Mouse (Mus musculus) cerebellum, adult 18-20 months (tissue): Measurements from ENCODE around the gene Clk2.

ENCODE experiments used
- DNase-seq, 2 experiments: peaks; one replicate each; pipeline ENCODE4 v3.0.0; 2021

Clk2 gene

DNA sequence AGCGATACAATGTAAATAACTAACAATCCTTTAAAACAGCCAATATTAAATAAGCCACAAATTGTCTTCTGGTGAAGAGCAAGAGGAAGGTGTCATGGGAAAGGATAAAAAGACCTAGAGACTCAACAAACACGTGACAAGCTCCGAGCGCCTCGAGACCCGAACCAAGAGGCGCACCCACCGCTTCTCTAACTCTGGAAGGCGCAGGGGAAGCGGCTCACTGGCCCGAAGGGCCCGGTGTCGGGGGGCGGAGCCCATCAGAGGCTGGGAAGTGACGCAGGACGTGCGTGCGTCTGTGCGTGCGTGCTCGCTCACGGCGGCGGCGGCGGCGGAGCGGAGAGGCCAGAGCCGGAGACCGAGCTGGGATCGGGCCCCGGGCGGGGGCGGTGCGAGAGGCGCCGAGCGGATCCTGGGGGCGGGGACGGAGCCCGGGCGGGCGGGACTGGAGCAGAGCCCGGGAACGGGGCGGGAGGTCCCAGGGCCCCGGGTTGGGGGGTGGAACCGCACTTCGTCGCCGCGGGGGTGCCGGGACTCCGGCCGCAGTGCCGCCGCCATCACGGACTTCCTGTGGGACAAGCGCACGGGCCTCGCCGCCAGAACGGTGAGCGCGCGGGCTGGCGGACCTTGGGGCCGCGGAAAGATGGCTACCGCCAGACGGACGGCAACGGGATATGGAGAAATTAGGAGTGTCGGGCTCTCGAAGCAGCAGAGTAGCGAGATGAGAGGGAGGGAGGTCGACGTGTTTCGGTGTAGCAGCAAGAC, at the start of gene Clk2:
Clk2 (plus strand) TSS at position 290 of the 762 bp plus-strand sequence.
- DNase-seq, result peak; percentile 96

DNA sequence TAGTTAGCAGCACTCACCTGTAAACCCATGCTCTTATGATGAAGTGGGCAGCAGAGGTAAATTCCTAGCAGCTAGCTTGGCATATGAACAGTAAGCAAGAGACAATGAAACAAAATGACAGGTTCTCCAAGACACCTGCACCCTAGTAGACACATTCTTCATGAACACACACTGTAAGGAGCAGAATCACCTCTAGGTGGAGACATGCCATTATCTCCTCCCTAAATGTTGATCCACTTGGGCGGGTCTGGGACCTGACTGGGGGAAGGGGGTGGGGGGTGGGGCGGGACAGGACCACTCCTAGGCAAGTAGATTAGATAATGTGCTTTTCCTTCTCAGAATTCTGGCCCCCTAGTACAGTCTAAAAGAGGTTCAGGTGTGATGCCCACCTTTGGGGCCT, 49.1 kb upstream of the Clk2 start:
- DNase-seq, result peak in 1 of 2 experiments; percentile 39

DNA sequence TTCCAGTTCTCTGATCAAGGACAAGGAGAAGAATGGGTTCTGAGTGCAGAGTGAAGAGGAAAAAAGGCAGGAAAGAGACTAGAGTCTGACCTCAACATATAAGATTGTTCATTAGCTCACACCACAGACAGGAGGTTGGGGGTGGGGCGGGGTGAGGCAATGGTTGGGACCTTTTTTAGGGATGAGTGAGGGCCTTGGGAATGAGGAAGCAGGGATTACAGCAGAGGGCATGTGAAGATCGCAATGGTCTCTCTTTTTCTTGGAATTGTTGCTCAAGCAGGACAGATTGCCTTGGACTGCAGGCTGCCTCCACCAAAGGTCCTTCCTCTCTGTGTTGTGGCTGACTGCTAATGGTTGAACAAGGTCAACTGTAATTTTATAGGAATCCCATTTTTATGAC, 41.3 kb upstream of the Clk2 start:
- DNase-seq, result no peak

DNA sequence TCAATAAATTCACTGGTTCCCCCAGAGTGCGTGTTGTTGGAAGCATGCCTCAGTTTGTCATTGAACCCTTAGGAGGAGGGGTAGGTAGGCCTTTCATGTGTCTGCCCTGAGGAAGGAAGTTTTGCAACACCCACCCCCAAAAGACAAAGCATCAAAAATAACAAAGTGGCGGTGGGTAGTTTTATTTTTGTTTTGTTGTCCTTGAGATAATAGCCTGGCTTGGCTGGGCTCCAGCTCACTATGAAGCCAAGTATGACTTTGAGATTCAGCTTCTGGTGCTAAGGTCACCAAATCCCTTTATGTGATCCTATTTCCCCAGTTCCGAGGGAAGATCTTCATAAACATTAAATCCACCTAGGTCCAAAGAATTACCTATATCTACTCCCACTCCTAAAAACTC, 40.4 kb upstream of the Clk2 start:
- no peak for DNase-seq

DNA sequence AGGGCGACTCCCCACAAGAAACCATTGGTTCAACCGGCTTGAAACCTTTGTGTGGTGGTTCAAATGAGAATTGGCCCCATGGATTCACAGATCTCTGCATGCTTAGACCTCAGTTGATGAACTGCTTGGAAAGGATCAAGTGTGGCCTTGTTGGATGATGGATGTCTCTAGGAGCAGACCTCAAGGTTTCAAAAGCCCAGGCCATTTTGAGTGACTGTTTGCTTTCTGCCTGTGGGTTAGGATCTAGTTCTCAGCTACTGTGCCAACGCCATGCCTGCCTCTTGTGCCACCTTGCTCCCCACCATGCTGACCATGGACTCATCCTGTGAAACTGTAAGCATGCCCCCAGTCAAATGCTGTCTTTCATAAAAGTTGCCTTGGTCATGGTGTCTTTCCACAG, 38.6 kb upstream of the Clk2 start:
- no peak for DNase-seq

DNA sequence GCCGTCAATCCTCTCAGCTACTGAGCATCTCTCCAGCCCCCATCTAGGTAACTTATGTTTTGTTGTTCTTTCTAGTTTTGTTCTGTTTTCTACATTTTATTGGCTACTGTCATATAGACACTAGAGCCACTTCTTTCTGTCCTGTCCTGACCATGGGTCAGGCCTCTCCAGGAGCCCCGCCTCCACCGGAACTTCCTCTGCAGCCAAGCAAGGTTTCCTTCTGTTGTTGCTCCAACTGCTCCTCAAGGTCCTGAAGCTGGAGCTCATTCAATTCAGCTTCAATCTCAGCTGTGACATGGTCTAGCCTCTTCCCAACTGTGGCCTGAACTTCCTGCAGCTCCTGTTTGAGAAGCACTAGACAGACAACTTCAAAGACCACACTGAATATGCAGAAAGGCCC, 34.7 kb upstream of the Clk2 start:
- DNase-seq, result no peak

DNA sequence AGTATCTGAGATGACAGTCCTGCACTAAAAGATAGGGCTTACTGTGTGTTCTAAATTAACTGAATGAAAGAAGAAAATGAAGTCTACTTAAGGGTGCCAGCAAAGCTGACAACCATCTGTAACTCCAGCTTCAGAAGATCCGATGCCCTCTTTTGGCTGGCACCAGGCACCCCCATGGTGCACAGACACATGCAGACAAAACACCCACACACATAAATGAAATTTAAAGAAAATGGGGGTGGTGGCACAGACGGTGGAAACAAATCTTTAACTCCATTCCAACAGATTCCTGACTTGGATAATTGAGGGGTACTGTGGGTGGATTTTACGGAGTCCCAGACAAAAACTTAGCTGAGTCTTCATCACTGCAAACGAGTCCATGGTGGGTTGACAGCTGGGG, 32.8 kb upstream of the Clk2 start:
- DNase-seq, result no peak

DNA sequence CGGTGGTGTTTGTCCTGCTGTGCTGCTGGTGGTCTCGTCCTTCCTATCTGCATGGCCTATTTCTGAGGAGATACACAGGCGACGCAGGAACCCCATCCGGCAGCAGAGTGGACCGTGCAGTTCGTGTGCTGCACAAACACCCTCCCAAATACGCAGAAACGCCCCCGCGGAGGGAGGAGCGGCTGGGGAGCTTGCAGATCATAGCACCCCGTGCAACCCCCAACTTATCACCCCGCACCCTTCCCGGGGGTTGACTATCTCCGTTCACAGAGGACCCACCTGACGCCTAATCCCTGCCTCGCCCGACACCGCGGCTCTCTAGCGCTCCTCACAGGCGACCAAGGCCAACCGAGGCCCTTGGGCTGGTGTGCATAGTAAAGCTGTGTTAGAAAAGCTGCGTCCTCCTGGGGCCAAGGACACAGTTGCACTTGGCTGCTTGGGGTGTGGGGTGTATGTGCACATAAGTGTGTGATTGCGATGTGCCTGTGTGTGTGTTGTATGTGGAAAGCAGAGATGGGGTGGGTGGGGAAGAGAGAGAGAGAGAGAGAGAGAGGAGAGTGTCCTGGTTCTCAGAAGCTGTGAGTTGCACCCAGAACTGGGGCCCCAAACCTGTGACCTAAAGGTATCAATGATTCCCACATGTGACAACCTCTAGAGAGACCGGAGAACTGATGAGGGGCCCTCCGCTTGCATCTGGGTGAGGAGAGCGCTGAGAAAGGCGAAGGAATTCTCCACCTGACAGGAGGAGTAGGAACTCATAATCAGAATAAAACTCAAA, 32.1 kb upstream of the Clk2 start:
- peak; percentile 64 to 67 for DNase-seq

DNA sequence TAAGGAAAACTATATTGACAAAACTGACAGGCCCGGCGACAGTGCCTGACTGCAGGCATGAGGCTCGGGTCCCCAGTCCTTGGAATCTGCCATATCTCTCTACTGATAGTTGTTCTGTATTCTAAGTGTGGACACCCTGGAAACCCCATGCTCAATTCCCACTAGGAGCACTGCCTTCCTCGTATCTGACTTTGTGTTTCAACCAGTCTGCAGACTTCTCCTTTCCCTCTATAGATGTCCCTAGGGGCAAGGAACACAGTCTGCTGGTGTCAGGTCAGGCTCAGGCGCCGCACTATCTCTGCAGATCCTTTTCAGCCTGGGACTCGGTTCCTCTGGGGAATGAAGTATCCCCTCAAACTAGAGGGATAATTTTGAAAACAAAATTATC, 31.5 kb upstream of the Clk2 start:
- DNase-seq, result no peak

DNA sequence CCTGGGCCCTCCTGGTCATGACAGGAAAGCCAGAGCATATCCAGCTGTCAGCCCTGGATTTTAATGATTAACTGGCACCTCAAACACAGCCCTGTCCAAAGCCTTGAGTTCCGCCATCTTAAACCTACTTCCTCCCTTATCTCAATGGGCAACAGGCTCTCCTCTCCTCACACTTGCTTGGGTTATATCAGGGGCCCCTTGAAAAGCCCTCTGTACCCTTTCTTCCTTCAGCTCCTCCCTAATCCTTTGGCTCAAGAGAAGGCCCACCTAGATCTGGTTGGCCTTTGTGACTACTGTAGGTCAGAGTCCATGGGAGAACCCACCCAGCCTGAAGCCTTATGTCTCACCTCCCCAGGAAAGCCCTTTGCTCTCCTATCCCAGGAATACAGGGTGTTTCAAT, 30.8 kb upstream of the Clk2 start:
- DNase-seq, result no peak

DNA sequence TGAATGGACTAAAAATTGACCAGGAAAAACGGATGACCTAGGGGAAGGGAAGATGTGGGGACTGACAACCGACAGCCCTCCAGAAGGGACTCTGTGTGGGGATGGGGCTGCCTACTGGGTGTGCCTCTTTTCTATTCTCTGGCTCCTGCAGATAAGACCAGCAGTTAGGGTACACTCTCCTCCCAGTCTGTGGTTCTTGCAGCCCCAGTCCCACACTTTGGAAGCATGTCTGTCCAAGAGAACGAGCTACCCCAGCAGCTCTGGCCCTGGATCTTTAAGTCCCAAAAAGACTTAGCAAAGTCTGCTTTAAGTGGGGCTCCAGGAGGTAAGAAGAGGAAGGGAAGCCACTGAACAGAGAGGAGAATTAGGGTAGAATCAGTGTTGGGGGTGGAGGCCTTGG, 28.6 kb upstream of the Clk2 start, which contains the start of gene Pklr:
Pklr (plus strand) TSS at position 185 of the 400 bp plus-strand sequence.
- DNase-seq, result no peak

DNA sequence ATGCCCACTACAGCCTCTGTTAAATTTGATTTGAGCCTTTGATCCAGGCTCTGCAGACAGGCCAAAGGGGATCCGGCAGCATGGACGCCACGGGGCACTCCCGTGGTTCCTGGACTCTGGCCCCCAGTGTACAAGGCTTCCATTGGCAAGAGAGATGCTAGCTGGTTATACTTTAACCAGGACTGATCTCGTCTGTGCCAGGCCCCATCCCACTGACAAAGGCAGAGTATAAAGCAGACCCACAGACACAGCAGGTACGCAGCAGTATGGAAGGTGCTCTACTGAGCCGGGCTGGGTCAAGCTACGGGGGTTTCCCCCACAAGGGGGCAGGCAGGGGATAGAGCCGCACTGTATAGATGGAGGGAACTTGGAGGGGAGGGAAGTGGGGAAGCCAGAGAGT, 28.2 kb upstream of the Clk2 start:
- DNase-seq, result no peak

DNA sequence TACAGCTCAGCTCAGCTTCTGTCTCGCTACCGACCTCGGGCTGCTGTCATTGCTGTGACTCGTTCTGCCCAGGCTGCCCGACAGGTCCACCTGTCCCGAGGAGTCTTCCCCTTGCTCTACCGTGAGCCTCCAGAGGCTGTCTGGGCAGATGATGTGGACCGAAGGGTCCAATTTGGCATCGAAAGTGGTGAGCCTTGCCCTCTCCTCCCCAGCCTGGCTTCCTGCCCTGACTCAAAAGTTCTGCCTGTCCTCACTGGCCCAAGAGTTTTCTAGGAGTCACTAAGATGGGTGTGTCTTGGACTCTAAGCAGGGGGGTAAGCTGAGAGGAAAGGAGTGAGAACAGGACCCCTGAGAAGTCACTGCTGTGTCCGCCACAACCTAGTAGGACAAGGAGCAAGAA, 19.8 kb upstream of the Clk2 start:
- no peak for DNase-seq

DNA sequence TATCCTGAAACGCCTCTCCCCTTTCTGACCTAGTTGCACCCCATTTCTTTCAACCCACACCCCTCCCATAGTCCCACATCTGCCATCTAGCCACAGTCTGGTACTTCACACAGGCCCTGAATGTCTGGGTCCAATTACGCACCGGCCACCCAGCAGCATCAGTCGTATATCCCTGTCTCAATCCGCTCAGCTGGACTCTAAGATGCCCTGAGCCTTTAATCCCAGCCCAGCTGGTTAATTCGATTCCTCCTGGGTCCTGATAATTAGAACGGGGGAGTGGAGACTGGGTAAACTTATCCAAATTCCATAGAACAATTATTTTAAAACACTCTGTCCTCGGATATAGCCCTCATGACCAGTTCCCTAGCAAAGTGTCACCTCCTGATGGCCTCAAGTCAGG, 19.0 kb upstream of the Clk2 start:
- no peak for DNase-seq

DNA sequence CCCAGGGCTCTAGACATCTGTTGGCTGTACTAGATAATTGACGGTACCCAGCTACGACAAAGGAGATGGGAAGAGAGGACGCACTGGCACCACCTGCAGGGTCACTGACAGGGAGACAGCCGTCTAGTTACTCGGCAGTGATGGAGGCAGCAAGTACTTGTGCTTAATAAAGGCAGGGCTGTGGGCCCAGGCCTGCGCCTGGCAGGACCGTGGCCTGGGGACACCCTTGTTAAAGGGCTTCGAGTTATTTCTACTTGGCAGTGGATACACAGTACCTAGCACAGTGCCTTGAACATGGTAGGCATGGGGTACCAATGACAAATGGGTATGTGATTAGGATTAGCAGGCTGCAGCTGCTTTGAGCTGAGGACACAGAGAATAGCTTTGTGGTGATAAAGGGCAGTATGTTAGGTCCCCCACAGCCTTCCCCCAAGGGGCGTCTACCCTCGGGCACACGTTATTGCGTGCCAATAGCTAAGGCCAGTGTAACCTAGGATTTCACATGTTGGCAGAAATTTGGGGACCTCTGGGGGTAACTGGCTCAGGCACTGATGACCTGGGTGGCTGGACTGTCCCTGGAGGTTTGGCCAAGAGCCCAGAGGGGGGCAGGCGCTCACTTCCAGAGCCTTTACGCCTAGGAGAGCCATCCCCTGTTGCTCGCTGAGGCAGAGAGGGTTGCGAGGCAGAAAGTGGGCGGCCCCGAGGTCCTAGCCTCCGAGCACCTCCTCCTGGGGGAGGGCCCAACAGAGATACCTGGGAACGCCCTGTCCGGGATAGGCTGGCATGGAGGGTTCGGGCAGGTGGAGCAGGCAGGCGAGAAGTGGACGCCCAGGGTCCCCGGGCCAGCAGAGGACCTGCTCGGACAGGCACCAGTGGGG, 17.3 kb upstream of the Clk2 start:
- DNase-seq, result peak; percentile 15 to 27

DNA sequence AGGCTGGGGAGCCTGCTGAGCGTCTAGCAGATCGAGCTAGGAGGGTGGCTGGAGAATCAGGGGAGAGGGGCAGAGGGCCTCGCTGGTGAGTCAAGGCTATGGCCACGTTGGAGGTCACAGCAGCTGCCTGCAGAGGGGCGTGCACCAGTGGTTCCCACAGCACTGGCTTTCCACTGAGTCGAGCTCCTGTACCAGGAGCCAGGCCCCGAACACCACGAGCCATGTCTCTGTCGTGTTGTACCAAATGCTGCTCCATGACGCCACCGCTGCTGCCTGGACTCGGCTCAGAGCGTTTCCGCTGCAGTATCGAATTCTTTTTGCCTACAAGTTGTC, 16.6 kb upstream of the Clk2 start:
- no peak for DNase-seq

DNA sequence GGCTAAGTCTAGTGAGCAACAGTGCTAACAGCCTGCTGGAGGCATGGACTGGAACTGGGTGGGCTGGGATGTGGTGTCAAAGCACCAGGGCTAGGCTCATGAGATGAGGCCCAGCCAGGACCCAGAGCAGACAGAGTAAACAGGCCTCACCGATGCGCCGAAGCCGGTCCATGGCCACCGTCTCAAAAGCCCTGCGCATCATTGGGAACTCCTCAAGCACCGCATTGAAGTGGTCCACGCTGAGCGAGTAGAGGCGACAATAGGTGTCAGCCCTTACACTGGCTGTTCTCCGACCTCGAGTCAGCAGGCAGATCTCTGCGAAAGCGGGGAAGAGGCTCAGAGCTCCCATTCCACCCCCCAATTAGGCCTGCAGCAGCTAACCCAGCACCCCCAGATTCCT, 16.0 kb upstream of the Clk2 start:
- DNase-seq, result no peak

DNA sequence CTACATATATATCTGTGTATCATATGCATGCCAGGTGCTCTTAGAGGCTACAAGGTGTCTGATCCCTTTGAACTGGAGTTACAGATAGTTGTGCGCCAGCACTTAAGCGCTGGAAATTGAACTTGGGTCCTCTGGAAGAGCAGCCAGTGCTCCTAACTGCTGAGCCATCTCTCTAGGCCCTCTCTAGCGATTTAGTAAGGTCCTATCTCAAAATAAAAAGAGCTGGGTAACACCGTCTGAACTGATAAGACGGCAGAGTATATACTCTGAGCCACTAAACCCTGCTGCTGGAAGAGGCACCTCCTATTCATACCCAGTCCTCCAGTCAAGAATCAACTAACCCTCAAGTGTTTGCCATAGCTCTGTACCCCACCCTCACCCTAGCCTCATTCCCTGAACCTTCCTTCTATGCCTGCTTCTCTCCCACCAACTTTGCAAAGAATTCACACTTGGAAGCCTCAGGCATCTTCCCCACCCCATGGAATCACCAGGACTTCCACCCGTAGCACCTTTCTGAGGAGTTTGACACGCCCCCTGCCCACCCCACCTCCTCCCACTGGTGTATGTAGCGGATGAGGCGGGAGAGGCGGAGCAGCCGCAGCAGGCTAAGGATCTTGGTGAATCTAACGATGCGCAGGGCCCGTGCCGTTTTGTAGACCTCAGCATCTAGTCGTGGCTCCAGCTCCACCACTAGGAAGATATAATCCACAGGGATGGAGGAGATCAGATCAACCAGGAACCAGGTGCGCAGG, 12.3 kb upstream of the Clk2 start:
- DNase-seq, result no peak

DNA sequence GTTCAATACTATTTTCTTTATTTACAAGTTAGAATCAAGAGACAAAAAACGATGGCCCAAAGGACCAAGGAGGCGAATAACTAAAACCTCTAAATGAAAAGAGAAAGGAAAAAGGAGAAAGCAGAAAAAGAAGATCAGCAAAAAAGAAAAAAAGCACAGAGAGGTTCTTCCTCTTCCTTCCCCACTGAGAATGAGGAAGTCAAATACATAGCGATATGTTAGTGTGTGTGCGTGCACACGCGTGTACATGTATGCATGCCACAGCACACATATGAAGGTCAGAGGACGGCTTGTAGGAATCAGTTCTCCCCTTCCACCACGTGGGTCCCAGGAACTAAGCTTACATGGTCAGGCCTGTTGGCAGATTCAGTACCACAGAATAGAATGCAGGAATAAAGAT, 7.6 kb upstream of the Clk2 start:
- no peak for DNase-seq

DNA sequence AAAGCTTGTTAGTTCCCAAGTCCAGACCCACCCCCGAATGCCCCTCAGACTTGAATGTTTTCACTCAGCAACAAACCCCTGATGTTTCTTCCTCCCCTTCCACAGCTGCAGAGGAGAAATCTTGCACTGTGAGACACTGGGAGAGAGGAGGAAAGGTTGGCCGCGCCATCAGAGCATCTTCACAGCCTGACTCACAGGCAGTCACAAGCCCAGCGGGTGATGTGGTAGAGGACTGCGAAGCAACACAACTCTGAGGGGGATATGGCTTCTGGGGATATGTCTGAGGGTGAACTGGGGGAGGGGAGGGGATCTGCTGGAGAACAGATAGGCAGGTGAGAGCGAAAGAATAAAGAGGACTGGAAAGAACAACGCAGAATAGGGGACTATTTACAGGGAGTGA, 5.9 kb upstream of the Clk2 start:
- DNase-seq, result no peak

DNA sequence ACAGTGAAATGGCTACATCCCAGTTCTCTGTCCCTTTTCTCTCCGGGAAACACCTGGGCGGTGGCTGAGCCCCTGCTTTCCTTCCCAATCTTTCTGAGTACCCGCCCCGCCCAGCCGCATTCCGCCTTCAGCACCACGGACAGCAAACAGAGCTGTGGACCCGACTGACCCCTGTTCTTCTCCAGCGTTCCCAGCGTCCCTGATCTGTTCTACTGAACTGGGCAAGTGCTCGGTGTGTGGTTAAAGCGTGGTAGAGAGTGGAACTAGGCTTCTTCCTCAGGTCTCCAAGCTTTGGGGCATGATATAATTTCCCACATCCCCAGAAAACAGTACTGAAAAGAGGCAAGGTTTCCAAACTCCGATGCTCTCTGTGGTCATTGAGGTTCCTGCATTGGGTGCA, 5.4 kb upstream of the Clk2 start:
- DNase-seq, result no peak

DNA sequence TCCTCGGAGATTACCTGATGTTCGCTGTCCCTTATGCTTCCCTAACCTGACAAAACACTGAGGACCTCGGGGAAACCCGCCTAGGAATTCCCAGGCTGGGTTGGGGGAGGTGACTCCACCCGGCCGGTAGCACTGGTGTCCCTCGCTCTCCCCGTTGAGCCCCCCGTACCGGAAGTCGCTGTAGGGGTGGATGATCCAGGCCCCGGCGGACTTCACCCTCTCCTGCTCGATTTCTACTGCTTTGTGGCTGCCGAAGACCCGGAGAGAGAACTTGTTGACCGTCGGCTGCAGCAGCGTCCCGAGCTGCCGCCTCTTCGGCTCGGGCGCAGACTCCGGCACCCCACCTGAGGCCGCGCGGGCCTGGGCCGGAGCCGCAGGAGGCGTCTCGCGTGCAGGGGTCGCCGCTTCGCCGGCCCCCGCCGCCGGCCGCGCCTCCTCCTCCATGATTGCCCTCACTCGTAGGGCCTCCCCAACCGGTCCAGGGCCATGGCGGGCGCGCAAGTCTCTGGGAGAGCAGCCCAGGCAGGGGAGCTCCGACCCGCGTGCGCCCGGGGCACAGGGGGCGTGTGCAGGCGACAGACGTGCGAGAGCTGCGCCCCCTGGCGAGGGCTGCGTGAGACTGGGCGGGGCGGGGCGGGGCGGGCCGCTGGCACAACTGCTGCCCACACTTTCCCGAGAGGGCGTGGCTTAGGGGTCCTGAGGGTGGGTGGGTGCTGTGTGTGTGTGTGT, 4.8 kb upstream of the Clk2 start, which contains the start of gene Hcn3:
Hcn3 (minus strand) TSS at position 581 of the 729 bp plus-strand sequence.
- peak; percentile 60 to 70 for DNase-seq
